Mouse (Mus musculus): ENCODE measurements around the gene Fignl1.

GRCm38 (mm10) chr11:11808820-11809403 is at the start of gene Fignl1:
- TF ChIP-seq CTCF (IDR thresholded peaks at IDR 0.05; ENCODE audit: borderline replicate concordance, control insufficient read depth, extremely low read depth, insufficient read depth, low read length, poor library complexity) = 0 out of 2 replicates have a peak, but pooled peaks have one; percentile 78
- peak; percentile 84 for TF ChIP-seq POLR2A (IDR thresholded peaks at IDR 0.05; ENCODE audit: control insufficient read depth, extremely low read depth, insufficient read depth, low read length, poor library complexity)

Data from thymus, adult 2 months (tissue).